Mouse (Mus musculus) hindbrain, embryonic 12.5 days (tissue): ENCODE measurements at regions not wholly inside any gene's neighbourhood (a gene's known extent, or its start where the extent isn't known, plus 50 kb on each side); places are given as distances from the start of the nearest gene placed in this dataset. TPM values are rescaled to one million over a fixed set of nuclear protein-coding genes. Genes with fewer than 3 reads are reported as not detected.

ENCODE experiments used
- microRNA-seq: library from miRNA; unstranded; fragments of <30 nt; microRNA quantifications from one replicate; pipeline ENCODE4, GENCODE M21; 2017

Small RNAs in the stretch of these regions (microRNA-seq; reads per million reads assigned to microRNA genes)
- not detected for gene Gm24063
